Mouse (Mus musculus) adrenal gland, postnatal 10 days (tissue): ENCODE measurements at regions not wholly inside any gene's neighbourhood (a gene's known extent, or its start where the extent isn't known, plus 50 kb on each side); places are given as distances from the start of the nearest gene placed in this dataset.

ENCODE experiments used
- DNase-seq: peaks from one replicate; pipeline ENCODE4 v3.0.0; 2021; ENCODE audit warnings: mixed read lengths

- DNase-seq, result peak; percentile 6
Observed at GRCm38 (mm10) chr13:69867296-69868065, 65.3 kb downstream of the Med10 start.

- DNase-seq, result peak; percentile 58
Observed at GRCm38 (mm10) chr13:69896536-69896935, 94.3 kb downstream of the Med10 start.

DNA sequence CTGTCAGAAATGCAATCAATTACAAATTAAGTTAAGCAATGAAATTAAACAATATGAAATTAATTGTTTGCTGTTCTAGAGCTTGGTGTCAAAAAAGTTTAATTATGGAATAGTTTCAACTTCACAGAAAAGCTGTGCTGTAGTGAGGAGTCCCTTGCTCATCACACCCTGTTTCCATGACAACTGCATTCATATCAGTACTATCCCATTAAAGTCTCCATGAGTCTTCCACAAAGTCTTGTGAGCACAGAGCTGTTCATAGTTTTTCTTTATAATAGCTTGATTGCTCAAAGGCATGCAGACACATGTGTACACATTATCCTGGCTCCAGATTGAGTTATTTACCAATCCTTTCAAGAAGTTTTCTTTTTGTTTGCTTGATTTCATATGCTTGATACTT, 98.9 kb downstream of the Med10 start:
- DNase-seq, result no peak

DNA sequence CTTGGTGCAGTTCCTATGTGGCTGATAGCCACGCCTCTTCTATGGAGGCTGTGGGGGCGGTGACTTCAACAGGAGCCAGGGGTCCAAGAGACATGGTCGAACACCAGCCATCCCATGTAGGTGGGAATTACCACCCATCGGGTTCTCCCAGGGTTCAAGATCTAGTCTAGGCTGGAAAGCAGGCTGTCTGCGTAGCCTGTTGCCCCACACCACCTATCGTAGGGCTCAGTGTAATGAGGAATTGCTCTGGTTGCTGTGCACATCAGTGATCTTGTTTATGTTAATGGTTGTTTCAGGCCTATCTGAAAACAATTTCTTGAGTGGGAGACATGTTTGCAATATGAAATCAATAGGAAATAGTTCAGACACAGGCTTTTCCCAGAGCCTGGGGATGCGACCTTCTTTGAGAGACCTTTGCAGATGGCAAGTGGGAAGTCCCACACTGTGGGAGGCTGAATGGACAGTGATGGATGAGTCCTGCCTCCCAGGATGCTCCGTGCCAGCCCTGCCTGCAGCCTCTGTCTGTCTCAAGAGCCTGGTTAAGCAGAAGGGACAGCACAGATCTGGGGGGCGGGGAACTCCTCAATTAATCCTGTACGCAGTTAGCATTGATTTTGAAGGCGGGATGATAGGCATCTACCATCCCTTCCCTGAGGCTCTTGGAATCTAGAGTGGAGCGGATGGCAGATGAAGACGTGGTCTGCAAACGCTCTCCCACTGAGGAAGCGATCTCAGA, 104.8 kb downstream of the Med10 start:
- no peak for DNase-seq

- no peak for DNase-seq
Observed at GRCm38 (mm10) chr13:69915796-69916195, 113.6 kb downstream of the Med10 start.

DNA sequence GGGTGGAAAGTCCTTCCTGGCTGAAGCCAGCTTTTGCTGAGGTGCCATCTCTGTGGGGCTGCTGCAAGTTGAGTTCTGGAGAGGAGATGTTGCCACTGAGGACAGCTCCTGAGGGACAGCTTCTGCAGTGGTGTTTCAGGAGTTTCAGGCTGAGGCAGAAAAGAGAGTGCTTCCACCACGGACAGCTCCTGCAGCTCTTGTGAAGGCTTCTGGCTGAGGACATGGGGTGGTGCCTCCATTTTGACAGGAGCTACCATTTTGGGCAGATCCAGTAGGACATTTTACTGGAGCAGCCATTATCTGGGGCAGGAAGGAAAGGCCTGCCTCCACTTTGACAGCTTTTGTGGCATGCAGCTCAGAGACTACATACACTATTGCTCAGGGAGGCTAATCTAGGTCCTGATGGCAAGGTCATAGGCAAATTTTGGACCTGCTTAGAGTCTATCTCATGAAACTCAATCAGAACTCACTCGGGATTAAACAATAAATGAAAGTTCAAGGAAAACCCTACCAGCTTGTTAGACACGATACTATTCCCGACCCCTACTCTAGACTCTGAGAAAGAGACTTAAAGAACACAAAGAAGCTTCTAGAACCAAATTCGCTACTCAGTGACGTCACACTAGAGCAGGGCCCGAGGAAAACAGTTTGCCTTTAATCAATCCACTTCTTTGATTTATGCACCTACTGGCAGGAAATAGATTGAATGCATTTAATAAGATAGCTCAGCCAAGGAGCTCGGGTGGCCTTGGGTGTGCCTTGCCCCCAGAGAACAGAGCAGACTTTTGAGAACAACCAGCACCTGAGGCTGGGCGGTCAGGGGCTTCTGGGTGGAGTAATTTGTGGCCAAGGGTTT, 130.7 kb downstream of the Med10 start:
- DNase-seq, result no peak

DNA sequence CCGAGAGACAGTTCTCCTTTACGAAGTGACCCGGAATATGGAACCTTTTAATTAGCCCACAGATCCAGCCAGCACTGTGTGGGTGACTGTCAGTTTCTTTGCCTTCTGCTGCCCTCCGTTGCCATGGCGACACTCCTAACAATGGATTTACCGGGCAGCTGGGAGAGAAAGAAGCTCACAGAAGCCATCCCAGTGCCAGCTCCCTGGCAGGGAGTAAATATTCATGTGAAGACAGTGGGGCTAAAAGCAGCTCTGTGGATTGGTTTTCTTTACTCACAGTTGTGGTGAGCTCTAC, 131.3 kb downstream of the Med10 start:
- peak; percentile 3 for DNase-seq

- DNase-seq, result no peak
Observed at GRCm38 (mm10) chr13:69939791-69940190, 137.6 kb downstream of the Med10 start.

DNA sequence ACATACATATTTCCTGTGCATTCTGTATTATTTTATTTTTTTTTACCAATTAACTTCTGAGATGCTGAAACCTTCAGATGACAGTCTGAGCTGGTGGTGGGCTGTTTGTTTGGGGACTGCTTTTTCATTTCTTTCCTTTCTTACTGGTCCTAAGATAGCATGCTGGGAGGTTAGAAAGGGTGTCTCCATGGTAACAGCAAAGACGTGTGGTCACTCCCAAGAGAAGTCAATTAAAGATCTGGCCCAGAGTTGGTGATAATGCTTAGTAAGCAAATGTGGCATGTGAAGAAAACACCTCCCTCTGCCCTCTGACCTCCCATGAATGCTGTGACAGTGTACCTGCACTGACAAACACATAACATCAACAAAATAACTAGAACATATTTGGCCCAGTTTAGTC, 142.5 kb downstream of the Med10 start:
- DNase-seq, result no peak

GRCm38 (mm10) chr13:69946615-69947014, 144.4 kb downstream of the Med10 start:
- no peak for DNase-seq

DNA sequence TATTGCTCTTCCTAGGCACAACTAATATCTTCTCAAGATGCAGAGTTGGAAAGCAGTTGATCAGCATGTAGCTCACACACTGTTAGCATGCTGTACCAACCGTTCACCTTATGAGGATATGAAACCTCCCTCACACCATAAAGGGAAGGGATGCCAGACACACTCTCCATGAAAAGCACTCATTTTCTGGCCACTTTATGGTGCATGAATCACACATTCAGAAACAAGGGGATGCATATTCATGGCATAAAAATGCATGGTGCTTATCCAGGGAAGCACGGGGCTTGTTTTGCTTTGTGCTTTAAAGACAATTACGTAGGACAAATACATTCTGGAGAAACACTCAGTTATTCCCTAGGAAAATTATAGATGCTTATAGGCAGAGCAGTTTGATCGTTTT, 149.9 kb downstream of the Med10 start:
- no peak for DNase-seq

DNA sequence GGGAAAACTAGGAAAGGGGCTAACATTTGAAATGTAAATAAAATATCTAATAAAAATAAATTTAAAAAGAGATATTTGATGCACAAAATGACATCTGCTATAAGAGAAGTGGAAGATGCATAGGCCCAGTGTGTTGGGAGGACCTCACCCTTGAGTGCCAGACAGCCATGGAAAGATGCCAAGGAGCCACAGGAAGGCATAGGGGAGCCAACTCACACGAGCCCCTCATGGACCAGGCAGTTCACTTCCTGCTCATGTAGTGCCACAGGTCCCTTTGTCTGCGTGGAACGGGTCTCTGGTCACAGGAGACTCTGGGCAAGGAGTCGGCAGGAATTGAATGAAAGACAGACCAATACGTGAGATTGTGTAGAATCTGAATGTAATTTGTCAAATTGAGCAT, 152.0 kb downstream of the Med10 start:
- no peak for DNase-seq

DNA sequence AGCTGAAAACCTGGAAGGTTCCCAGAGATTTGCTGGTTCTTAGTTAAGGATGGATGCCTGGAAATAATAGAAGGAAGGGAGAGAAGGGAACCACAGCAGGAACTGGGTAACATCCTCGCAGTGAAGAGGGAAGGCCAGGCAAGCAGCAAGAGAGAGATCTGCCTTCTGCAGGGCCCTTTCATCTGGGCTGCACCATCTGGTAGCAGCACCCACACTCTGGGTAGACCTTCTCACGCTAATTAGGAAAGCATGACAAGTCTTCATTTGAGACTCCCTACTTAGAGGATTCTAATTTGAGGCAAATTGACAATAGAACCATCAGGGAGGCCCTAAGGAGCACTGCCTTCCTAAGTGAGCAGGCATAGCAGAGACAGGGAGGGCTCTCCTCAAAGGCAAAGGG, 153.3 kb downstream of the Med10 start:
- DNase-seq, result no peak

- no peak for DNase-seq
Observed at GRCm38 (mm10) chr13:69963944-69964343, 161.7 kb downstream of the Med10 start.

- DNase-seq, result no peak
Observed at GRCm38 (mm10) chr13:69971281-69972057, 169.3 kb downstream of the Med10 start.

DNA sequence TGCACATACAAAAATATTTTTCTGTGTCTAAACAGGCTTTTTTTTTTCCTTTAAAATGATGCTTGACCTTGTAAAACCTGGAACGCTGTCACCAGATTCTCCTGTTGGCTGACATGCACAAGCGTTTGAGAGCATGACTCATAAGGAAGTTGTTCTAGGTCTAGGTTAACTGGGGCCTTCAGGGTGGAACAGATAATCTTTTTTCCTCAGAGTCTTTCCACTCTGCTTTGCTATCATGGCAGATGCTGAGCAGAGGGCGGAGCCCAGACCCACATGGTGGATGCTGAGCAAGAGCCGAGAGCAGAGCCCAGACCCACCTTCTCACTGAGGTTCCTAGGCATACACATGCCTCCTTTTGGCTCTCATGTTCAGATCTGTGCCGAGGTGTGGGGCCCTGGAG, 172.6 kb downstream of the Med10 start:
- DNase-seq, result no peak

DNA sequence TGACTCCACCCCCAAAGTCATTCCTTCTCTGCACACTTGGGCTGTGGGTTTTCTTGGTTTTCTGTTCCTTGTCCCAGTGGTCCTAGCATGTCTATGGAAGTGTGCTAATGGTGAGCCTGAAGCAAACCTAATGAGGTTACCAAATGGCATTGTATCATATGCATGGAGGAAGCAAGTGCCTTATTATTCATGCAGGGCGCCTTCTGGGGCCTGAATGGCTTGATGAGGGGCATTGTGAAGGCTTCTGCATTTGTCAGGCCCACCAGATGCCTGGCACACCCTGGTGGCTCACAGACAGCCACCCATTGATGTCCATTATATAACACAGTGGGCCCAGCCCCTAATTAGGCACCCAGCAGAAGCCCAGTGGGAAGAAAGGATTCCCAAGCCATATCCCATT, 182.0 kb downstream of the Med10 start:
- DNase-seq, result no peak

GRCm38 (mm10) chr13:69987181-69987580, 185.0 kb downstream of the Med10 start:
- peak; percentile 35 for DNase-seq

DNA sequence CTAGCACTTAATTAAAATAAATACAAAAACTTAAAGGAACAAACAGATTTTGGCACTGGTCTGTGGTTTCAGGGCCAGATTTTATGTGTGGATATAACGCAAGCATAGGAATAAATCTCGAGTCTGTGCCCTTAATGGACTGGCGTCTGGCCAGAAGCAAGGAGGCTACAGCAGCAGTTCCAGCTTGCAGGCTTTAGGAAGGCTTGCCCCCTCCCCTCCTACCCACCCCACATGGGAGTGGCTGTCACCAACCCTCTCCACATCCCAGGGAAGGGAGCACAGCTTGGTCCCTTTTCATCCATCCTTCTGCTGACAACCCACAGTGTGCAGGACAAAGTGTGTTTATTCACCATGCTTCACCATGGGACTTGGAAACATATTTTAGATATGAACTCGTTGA, 186.1 kb downstream of the Med10 start:
- DNase-seq, result peak; percentile 18

GRCm38 (mm10) chr13:69991253-69991891, 189.2 kb downstream of the Med10 start:
- peak; percentile 85 for DNase-seq

GRCm38 (mm10) chr13:69991892-69992261, 189.7 kb downstream of the Med10 start:
- no peak for DNase-seq

DNA sequence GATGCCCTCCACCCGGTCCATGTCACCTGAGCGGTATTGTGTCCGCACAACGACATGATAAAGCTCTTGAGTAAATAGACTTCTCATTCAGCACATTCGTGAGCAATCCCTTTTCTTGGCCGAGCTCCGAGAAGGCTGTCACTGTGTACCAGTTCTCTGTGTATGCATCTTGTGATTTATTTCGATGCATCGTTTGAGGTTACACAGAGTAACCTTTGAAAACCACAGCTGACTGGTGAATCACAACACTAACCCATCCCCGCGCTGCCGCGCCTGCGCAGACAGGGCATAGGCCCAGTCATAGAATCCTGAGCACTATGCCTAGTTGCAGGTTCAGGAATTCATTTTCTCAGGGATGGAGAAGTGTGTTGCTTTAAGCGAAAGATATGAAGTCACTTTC, 201.4 kb downstream of the Med10 start:
- peak; percentile 23 for DNase-seq
